Mouse (Mus musculus): Measurements from ENCODE around the gene Mbnl2. TPM values are rescaled to one million over a fixed set of nuclear protein-coding genes. Genes with fewer than 3 reads are reported as not detected.
A peak's percentile ranks its signal among the peaks of the same experiment; 100 is the strongest.

Mbnl2 gene
- polyA plus RNA-seq, 1 experiment from 2014 or later = 19.3 TPM

DNA sequence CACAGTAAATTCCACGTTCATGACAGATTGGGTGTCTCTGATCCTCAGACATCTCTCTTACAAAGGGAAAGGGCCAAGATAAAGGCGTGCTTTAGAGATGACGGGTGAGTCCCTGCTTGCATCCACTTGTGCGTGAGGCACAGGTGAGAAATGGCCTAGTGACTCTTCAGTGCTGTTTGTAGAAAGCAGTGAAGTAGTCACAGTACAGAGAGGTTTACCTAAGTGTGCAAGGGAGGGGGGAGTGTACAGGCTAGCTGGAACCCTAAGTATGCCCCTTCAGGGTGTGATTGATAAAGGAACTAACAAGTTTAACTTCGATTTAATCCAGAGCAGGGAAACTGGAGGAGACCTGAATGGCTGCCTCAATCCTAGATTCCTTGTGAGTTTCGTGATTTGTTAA, 130.8 kb downstream of the Mbnl2 start:
- no peaks in the 10 kb centered on the region for H3K9me3 ChIP-seq (replicated peaks; ENCODE audit: control insufficient read depth, low read length)
- no peaks in the 10 kb centered on the region for H3K36me3 ChIP-seq (ENCODE audit: control insufficient read depth, insufficient read depth)
- H3K4me3 ChIP-seq (ENCODE audit: low read depth, low read length) = no peak overlapping the region
- H3K27ac ChIP-seq (ENCODE audit: low read length) = no peak overlapping the region
- no peak for ATAC-seq (ENCODE audit: low read depth)
- H3K27me3 ChIP-seq (ENCODE audit: control insufficient read depth, insufficient read depth, low read depth, low read length) = no peaks in the 10 kb centered on the region
- no peak overlapping the region for H3K9ac ChIP-seq (ENCODE audit: low read depth, low read length)
- peaks cover 3% of the 10 kb centered on the region for H3K4me1 ChIP-seq (ENCODE audit: control insufficient read depth, low read depth, low read length)
- 66% methylated on average over 6 of the region's 6 CpGs for WGBS (ENCODE audit: insufficient replicate concordance)
- H3K4me2 ChIP-seq (ENCODE audit: low read depth, low read length) = no peak overlapping the region

DNA sequence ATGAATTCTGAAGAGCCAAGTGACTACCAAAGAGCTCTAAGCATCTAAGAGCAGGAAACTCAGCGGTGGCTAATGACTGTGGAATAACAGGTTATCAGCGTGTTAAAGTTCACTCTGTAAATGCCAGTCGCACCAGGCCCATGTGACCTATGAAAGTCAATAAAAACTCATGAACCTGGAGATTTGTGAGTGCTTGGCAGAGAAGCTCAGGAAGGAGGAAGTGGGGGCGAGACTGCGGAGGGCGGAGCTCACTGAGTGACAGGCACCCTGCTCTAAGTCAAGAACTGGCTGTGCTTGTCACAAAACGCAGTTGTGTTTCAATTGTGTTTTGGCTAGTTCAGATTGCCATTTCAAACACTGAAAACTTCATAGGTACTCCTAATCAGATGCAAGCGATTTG, 131.4 kb downstream of the Mbnl2 start:
- Histone ChIP-seq H3K36me3 (ENCODE audit: control insufficient read depth, insufficient read depth) (no peaks in the 10 kb centered on the region), H3K9me3 (replicated peaks; ENCODE audit: control insufficient read depth, low read length) (no peaks in the 10 kb centered on the region), H3K4me2 (ENCODE audit: low read depth, low read length) (no peak overlapping the region), H3K27me3 (ENCODE audit: control insufficient read depth, insufficient read depth, low read depth, low read length) (no peaks in the 10 kb centered on the region), H3K9ac (ENCODE audit: low read depth, low read length) (no peak overlapping the region), H3K4me3 (ENCODE audit: low read depth, low read length) (no peak overlapping the region), H3K27ac (ENCODE audit: low read length) (no peak overlapping the region), H3K4me1 (ENCODE audit: control insufficient read depth, low read depth, low read length) (peaks cover 3% of the 10 kb centered on the region)
- ATAC-seq (ENCODE audit: low read depth) = peak; percentile 60; the same call in 1 of the 2 replicates
- 29% methylated on average over 8 of the region's 8 CpGs for WGBS (ENCODE audit: insufficient replicate concordance)

DNA sequence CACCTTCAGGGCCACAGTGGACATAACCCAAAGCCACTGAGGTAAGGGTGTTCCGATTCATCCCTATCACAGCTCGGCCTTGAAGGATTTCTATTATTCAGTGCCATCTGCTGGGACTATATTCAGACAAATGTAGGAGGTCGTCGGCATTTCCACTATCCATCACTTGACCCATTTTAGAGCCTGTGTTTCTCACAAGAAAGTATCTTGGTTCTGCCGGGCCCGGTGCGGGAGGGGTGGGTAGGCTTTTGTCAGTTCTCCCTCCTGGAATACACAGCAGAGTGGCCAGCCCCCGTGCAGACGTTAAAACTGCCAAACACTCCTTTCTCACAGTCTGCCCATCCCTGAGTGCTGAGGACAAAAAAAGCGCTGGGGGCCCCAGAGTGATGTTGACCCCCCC, 134.4 kb downstream of the Mbnl2 start:
- H3K27ac ChIP-seq (ENCODE audit: low read length) = no peak overlapping the region
- no peak overlapping the region for H3K9ac ChIP-seq (ENCODE audit: low read depth, low read length)
- H3K4me1 ChIP-seq (ENCODE audit: control insufficient read depth, low read depth, low read length) = peaks cover 3% of the 10 kb centered on the region
- no peaks in the 10 kb centered on the region for H3K27me3 ChIP-seq (ENCODE audit: control insufficient read depth, insufficient read depth, low read depth, low read length)
- H3K36me3 ChIP-seq (ENCODE audit: control insufficient read depth, insufficient read depth) = no peaks in the 10 kb centered on the region; the same call in 1 of the 2 replicates
- no peak overlapping the region for H3K4me2 ChIP-seq (ENCODE audit: low read depth, low read length)
- no peaks in the 10 kb centered on the region for H3K9me3 ChIP-seq (replicated peaks; ENCODE audit: control insufficient read depth, low read length)
- WGBS (ENCODE audit: insufficient replicate concordance) = 81% methylated on average over 10 of the region's 10 CpGs
- ATAC-seq (ENCODE audit: low read depth) = no peak
- no peak overlapping the region for H3K4me3 ChIP-seq (ENCODE audit: low read depth, low read length)

DNA sequence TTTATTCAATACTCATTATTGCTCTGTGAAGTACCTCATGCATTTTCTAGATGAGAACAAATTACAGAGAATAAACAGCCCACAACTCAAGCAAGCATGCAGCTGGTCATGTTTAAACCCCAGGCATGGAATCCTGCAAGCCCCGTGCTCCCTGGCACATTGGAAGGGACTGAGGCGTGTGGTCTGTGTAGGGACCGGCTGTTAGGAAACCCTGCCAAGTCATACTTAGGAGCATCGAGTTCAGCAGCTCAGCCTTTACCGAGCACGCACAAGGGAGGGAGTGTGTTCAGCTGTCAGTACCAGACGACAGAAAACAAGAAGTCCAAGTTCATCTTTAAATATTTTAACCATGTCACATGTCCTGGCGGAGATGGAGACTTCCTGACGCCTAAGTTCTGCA, 141.4 kb downstream of the Mbnl2 start:
- WGBS (ENCODE audit: insufficient replicate concordance) = 69% methylated on average over 9 of the region's 9 CpGs
- Histone ChIP-seq H3K9ac (ENCODE audit: low read depth, low read length) (no peak overlapping the region), H3K27me3 (ENCODE audit: control insufficient read depth, insufficient read depth, low read depth, low read length) (no peaks in the 10 kb centered on the region), H3K4me3 (ENCODE audit: low read depth, low read length) (no peak overlapping the region), H3K36me3 (ENCODE audit: control insufficient read depth, insufficient read depth) (no peaks in the 10 kb centered on the region; the same call in 1 of the 2 replicates), H3K4me1 (ENCODE audit: control insufficient read depth, low read depth, low read length) (no peaks in the 10 kb centered on the region), H3K4me2 (ENCODE audit: low read depth, low read length) (no peak overlapping the region), H3K27ac (ENCODE audit: low read length) (no peak overlapping the region), H3K9me3 (replicated peaks; ENCODE audit: control insufficient read depth, low read length) (no peaks in the 10 kb centered on the region)
- ATAC-seq (ENCODE audit: low read depth) = no peak

DNA sequence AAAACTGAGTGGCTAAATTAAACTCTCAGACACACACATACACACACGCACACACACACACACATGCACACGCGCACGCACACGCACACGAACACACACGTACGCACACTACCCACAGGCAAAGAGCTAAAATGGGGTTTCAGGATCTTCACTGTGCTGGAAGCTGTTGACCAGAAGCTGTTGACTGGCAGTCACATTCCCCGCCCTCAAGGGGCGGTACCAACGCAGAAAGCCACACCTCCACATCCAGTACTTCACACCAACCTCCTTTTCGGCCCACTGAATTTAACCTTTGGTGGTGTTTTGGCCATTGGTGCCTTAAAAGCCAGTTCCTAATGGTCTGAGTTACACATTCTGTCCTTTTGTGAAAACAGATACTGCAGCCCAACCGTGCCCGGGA, 143.5 kb downstream of the Mbnl2 start:
- no peaks in the 10 kb centered on the region for H3K4me1 ChIP-seq (ENCODE audit: control insufficient read depth, low read depth, low read length)
- no peak for ATAC-seq (ENCODE audit: low read depth)
- H3K9ac ChIP-seq (ENCODE audit: low read depth, low read length) = no peak overlapping the region
- H3K27me3 ChIP-seq (ENCODE audit: control insufficient read depth, insufficient read depth, low read depth, low read length) = no peaks in the 10 kb centered on the region
- 72% methylated on average over 14 of the region's 14 CpGs for WGBS (ENCODE audit: insufficient replicate concordance)
- H3K36me3 ChIP-seq (ENCODE audit: control insufficient read depth, insufficient read depth) = no peaks in the 10 kb centered on the region; the same call in none of the 2 replicates
- no peak overlapping the region for H3K4me3 ChIP-seq (ENCODE audit: low read depth, low read length)
- no peak overlapping the region for H3K27ac ChIP-seq (ENCODE audit: low read length)
- H3K9me3 ChIP-seq (replicated peaks; ENCODE audit: control insufficient read depth, low read length) = no peaks in the 10 kb centered on the region
- H3K4me2 ChIP-seq (ENCODE audit: low read depth, low read length) = no peak overlapping the region

DNA sequence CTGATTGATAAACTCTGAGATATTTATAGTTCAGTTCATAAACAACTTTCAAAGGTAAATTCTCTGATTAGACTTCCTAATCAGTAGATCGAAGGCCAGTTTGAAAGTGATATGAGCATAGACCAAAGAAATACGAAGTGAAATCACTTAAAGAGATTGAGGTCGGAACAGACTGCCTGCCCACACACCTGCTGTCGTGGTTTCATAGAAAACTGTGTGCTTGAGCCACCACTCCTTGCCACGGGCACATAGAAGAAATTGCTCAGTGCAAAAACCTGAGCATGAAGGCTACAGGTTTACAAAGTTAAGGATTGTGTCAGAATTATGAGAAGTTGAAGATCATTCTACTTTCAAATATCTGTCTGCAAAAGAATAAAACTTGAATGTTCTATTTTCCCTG, 153.0 kb downstream of the Mbnl2 start:
- Histone ChIP-seq H3K9me3 (replicated peaks; ENCODE audit: control insufficient read depth, low read length) (no peaks in the 10 kb centered on the region; the same call in 1 of the 2 replicates), H3K4me2 (ENCODE audit: low read depth, low read length) (no peak overlapping the region), H3K4me1 (ENCODE audit: control insufficient read depth, low read depth, low read length) (no peaks in the 10 kb centered on the region), H3K27ac (ENCODE audit: low read length) (no peak overlapping the region), H3K9ac (ENCODE audit: low read depth, low read length) (no peak overlapping the region), H3K27me3 (ENCODE audit: control insufficient read depth, insufficient read depth, low read depth, low read length) (no peaks in the 10 kb centered on the region), H3K4me3 (ENCODE audit: low read depth, low read length) (no peak overlapping the region), H3K36me3 (ENCODE audit: control insufficient read depth, insufficient read depth) (peaks cover 10% of the 10 kb centered on the region)
- ATAC-seq (ENCODE audit: low read depth) = no peak
- WGBS (ENCODE audit: insufficient replicate concordance) = 62% methylated on average over 5 of the region's 5 CpGs

DNA sequence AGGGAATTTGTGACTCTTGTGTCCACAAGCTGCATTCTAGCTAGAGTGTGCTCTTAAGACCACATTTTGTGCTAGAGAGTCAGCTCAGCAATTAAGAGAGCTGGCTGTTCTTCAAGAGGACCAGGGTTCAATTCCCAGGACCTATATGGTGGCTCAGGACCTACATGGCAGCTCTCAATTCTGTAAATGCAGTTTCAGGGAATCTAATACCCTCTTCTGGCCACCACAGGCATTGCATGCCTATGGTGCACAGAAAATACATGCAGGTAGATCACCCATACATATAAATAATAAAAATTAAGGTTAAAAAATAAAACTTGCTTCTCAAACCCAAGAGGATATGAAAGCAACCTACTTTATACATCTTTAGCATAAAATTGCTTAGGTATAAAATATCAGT, 157.3 kb downstream of the Mbnl2 start:
- Histone ChIP-seq H3K4me1 (ENCODE audit: control insufficient read depth, low read depth, low read length) (no peaks in the 10 kb centered on the region), H3K36me3 (ENCODE audit: control insufficient read depth, insufficient read depth) (no peaks in the 10 kb centered on the region), H3K4me3 (ENCODE audit: low read depth, low read length) (no peak overlapping the region), H3K4me2 (ENCODE audit: low read depth, low read length) (no peak overlapping the region), H3K27me3 (ENCODE audit: control insufficient read depth, insufficient read depth, low read depth, low read length) (no peaks in the 10 kb centered on the region), H3K9me3 (replicated peaks; ENCODE audit: control insufficient read depth, low read length) (no peaks in the 10 kb centered on the region), H3K9ac (ENCODE audit: low read depth, low read length) (no peak overlapping the region), H3K27ac (ENCODE audit: low read length) (no peak overlapping the region)
- no peak for ATAC-seq (ENCODE audit: low read depth)

DNA sequence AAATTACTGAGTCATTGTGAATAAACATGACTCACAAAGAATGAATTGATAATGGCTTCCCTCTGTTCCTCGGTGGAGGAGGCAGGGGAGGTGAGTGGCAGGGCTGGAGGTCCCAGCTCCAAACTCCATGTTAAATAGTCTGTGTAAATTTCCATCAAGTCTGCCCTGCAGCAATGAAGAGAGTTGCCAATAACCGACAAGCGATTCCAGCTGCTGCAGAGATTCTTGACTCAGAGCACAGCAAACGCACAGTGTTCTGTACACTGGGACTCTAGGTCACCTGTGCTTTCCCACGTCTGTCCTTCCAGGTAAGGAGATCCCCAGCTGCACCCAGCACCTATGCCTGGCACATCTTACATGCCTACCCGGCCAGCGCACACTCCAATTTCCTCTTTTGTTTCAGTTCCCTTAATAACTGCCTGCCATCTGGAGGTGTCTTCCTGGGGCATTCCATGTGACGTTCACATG, 158.5 kb downstream of the Mbnl2 start:
- H3K4me3 ChIP-seq (ENCODE audit: low read depth, low read length) = no peak overlapping the region
- H3K9me3 ChIP-seq (replicated peaks; ENCODE audit: control insufficient read depth, low read length) = no peaks in the 10 kb centered on the region
- no peaks in the 10 kb centered on the region for H3K27me3 ChIP-seq (ENCODE audit: control insufficient read depth, insufficient read depth, low read depth, low read length)
- H3K36me3 ChIP-seq (ENCODE audit: control insufficient read depth, insufficient read depth) = no peaks in the 10 kb centered on the region
- WGBS (ENCODE audit: insufficient replicate concordance) = 44% methylated on average over 8 of the region's 8 CpGs
- no peaks in the 10 kb centered on the region for H3K4me1 ChIP-seq (ENCODE audit: control insufficient read depth, low read depth, low read length)
- H3K4me2 ChIP-seq (ENCODE audit: low read depth, low read length) = no peak overlapping the region
- no peak overlapping the region for H3K27ac ChIP-seq (ENCODE audit: low read length)
- no peak overlapping the region for H3K9ac ChIP-seq (ENCODE audit: low read depth, low read length)
- no peak for ATAC-seq (ENCODE audit: low read depth)

DNA sequence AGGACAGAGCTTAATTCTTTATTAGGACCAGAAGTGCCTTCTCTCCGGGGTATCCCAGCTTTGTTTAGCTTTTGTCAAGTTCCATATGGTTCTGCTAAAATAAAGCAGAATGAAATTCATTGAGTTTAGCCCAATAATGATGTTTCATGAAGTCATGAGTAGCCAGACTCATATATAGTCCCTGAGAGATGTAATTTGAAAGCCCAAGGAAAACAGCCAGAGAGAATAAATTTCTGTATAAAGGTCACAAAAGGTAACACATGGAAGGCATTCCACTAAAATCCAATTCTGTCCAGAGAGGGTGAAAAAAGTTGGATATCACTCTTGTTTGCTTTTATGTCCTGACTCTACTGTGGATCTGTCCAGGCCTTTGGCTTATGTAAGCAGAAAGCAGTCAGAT, 159.4 kb downstream of the Mbnl2 start:
- Histone ChIP-seq H3K4me1 (ENCODE audit: control insufficient read depth, low read depth, low read length) (no peaks in the 10 kb centered on the region), H3K9ac (ENCODE audit: low read depth, low read length) (no peak overlapping the region), H3K27me3 (ENCODE audit: control insufficient read depth, insufficient read depth, low read depth, low read length) (no peaks in the 10 kb centered on the region), H3K4me2 (ENCODE audit: low read depth, low read length) (no peak overlapping the region), H3K4me3 (ENCODE audit: low read depth, low read length) (no peak overlapping the region), H3K36me3 (ENCODE audit: control insufficient read depth, insufficient read depth) (no peaks in the 10 kb centered on the region), H3K9me3 (replicated peaks; ENCODE audit: control insufficient read depth, low read length) (no peaks in the 10 kb centered on the region), H3K27ac (ENCODE audit: low read length) (no peak overlapping the region)
- 77% methylated on average over 1 of the region's 1 CpGs for WGBS (ENCODE audit: insufficient replicate concordance)
- no peak for ATAC-seq (ENCODE audit: low read depth)

DNA sequence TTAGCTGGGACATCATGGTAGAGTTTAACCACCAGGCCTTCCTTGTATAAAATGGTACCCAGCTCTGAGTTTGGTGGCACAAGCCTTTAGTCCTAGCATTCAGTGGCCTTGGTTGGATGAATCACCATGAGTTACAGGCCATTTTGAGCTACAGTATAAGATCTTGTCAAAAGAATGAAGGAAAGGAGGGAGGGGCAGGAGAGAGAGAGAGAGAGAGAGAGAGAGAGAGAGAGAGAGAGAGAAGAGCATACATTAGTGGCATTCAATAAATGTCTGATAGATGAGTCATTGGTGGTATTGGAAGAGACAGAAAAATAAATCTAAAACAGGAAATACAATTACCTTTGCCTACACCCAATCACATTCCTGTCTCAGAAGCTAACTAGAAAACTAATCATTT, 165.2 kb downstream of the Mbnl2 start:
- no peak for ATAC-seq (ENCODE audit: low read depth)
- no peak overlapping the region for H3K9ac ChIP-seq (ENCODE audit: low read depth, low read length)
- H3K9me3 ChIP-seq (replicated peaks; ENCODE audit: control insufficient read depth, low read length) = no peaks in the 10 kb centered on the region
- no peaks in the 10 kb centered on the region for H3K27me3 ChIP-seq (ENCODE audit: control insufficient read depth, insufficient read depth, low read depth, low read length)
- no peaks in the 10 kb centered on the region for H3K36me3 ChIP-seq (ENCODE audit: control insufficient read depth, insufficient read depth)
- H3K27ac ChIP-seq (ENCODE audit: low read length) = no peak overlapping the region
- no peak overlapping the region for H3K4me2 ChIP-seq (ENCODE audit: low read depth, low read length)
- no peak overlapping the region for H3K4me3 ChIP-seq (ENCODE audit: low read depth, low read length)
- no peaks in the 10 kb centered on the region for H3K4me1 ChIP-seq (ENCODE audit: control insufficient read depth, low read depth, low read length)

All from liver, embryonic 16.5 days (tissue).